Mouse (Mus musculus): ENCODE measurements around the gene Csk.

The Csk gene

GRCm38 (mm10) chr9:57602098-57602497 lies 51.3 kb downstream of the Csk start:
- DNase-seq (ENCODE audit: low spot score), result no peak

DNA sequence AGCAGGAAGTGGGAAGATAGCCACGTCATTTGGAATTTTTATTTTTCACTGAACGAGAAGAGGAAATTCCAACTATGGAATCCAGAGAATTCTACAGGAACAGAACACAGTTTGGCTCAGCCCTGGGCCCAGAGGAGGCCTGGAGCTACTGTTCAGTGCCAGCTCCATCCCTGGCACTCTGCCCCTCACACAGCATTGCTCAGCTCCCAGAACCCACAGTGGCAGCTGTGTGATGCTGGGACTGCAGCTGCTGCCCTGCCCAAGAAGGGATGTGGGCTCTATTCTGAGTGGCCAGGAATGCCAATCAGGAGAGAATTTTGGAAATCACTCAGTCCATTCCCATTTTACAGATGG lies 52.1 kb downstream of the Csk start:
- DNase-seq (ENCODE audit: low spot score), result peak; percentile 74

DNA sequence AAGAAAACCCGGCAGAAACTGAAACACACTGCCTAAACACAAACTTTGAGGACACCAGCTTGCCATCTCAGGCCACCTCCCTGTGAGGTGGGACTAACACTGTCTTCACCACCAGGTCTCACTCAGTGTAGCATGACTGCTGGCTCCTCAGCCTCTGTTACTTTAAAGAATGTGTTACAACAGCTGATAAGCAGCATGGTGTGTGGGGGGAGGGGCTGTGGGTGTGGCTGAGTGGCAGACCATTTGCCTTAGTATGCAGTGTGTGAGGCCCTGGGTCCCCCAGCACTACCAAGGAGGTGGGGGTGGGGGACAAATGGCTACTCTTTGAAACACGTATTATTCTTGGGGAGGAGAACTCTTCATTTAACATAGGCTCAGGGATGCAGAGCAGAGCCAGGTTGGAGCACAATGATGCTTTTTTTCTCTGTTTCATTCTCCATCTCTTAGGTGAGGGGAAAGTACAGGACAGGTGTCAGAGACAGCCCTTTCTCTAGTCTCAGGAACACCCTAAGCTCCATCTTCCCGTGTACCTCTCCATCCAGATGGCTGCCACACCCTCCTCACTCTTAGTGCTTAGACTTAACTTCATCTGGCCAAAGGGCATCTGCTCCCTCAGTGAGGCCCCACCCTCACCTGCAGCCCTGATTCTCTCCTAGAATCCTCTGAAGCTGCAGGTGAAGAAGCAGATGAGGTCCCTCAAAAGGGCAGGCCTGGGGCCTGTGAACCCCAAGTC lies 52.6 kb downstream of the Csk start:
- no peak for DNase-seq (ENCODE audit: low spot score)

DNA sequence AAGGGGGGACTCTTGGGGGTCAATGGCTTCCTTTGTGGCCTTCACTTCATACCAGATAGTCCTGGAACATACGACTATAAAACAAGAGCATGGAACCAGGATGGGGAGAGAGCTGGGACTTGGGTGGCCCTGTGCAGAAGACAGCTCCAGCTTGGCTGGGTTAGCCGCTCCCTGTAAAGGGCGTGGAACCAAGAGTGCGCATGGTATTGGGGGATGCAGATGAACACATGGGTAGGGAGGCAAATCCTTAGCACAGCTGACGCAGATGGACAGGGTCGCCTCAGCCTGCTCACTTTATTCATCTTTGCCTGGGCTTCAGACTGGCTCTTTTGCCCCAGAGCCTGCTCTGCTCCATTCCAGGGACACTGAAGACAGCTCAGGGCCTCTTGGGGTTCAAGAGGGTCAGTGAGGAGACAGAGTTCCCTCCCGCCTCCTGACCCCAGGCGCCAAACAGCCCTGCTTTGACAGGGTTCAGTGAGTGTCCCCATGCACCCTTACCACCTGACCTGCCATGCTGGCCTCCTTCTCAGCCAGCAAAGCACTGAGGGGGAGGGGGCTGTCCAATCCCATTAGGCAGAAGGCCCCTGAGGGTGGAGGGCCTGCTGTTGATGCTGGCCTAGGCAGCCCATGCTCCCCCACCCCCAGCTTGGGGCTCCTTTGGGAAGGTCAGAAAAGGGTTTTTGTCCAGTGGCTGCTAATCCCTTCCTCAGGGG lies 54.4 kb downstream of the Csk start:
- DNase-seq (ENCODE audit: low spot score), result no peak

- peak; percentile 35 for DNase-seq (ENCODE audit: low spot score)
These were observed 55.5 kb downstream of the Csk start for GRCm38 (mm10) chr9:57597929-57598382.

DNA sequence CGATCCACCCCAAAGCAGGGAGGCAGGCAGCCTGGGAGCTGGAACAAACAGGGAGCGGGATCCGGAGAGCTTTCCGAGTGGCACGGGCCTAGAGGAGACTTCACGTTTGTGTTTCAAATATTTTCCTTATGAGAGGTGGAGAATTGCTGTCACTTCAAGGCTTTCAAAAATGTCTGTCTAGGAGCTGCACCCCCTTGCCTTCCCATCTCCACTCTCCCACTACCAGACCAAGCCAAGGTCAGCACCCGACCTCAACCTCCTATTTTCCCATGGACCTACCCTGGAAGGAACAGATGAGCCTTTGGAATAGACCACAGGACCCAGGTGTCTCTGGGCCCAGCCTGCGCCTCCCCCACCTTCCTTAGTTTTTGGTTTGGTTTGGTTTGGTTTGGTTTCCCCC lies 56.2 kb downstream of the Csk start:
- no peak for DNase-seq (ENCODE audit: low spot score)

DNA sequence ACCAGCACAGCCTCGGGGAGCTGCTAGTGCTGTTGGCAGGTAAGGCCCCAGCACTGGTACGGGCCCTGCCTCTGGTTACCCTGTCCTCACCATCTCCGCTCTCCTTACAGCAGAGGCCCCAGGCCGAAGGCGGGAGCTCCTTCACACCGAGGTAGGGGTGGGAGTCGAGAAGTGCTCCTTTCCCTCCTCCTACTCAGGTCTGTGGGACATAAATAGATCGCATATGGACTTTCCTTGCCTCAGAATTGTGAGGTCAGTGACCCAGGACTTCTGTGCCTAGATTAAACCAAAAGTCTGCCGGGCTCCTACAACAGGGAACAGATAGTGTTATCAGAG lies 59.3 kb downstream of the Csk start:
- DNase-seq (ENCODE audit: low spot score), result no peak

DNA sequence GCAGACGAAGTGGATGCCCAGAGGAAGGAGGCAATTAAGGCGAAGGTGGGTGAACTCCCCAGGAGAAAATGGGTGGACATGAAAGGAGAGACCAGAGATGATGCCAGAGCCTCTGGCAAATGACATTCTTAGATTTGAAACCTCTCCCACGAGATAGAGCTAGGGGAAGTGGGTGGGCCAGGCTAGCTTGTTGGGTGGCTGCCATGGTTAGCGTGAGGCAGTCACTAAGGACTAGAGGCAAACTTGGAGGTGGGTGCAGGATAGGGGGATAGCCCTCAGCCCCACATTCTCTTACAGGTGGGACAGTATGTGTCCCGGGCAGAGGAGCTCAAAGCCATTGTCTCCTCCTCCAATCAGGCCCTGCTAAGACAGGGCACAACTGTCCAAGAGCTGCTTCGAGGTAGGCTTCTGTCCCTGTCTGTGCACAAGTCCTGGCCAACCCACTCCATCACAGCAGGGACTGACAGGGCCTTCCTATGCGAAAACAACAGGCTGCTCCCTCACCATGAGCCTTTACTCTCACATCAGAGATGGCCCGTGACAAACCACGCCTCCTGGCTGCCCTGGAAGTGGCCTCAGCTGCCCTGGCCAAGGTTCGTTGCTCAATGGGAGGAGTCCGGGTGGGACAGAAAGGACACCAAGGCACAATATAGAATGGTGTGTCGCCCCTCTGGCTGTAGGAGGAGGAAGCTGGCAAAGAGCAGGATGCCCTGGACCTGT lies 59.8 kb downstream of the Csk start:
- DNase-seq (ENCODE audit: low spot score), result no peak

GRCm38 (mm10) chr9:57590726-57591125 lies 62.7 kb downstream of the Csk start:
- peak; percentile 72 for DNase-seq (ENCODE audit: low spot score)

DNA sequence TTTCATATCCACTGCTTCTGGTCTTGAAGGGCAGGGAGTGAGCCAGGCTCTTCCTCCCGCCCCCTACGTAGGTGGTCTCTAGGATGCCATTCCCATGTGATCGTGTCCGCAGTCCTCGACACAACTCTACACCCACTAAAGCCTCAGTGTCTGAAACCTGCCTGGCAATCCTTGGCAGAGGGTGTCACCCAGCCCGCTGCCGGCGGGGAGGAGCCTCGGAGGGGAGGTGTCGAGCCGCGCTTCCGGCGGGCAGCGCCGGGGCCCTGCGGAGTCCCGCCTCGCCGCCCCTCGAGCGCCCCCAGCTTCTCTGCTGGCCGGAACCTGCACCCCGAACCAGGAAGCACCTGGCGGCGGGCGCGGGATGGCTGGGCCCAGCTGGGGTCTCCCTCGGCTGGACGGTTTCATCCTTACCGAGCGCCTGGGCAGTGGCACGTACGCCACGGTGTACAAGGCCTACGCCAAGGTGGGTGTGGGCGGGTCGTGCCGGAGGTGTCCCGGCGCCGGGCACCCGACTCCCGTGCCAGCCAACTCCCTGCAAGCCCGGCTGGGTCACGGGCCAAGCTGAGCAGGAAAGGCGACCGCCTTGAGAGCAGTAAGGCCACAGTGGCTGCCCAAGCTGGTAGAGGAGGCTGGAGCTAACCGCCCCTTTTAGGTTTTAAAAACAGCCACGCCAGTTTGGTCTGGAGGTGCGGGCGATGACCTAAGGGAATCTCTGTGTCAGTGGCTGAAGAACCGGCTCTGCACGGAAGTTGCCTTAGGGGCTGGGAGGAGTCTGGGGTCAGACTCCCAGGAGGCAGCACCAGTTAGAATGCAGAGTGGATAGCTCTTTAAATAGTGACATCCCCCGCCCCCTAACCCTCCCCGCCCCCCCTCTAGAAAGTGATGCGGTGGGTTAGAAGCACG lies 64.0 kb downstream of the Csk start, which contains the start of gene Ulk3:
Gene Ulk3, plus strand, starts transcription at position 229 of the 903 bp plus-strand sequence.
- peak; percentile 74 for DNase-seq (ENCODE audit: low spot score)

DNA sequence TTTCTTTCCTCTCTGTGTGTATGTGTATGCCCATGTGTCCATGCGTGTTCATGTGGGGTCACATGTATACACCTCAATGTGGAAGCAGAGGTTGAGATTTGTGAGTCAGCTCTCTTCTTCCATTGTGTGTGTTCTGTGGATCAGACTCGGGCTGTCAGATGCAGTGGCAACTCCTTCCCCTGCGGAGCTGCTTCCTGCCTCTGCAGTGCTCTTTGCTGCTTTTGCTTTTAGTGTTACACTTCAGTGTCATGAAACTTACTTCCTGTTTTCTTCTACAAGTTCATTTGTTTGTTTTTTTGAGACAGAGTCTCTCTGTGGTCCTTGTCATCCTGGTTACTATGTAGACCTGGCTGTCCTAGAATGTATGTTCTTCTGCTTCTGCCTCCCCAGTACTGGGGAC lies 68.4 kb downstream of the Csk start:
- no peak for DNase-seq (ENCODE audit: low spot score)

GRCm38 (mm10) chr9:57577144-57577849 lies 76.1 kb downstream of the Csk start:
- DNase-seq (ENCODE audit: low spot score), result no peak
